Mouse (Mus musculus) E14TG2a.4 (cell line): ENCODE measurements around the gene Arhgap33.
A peak's percentile ranks its signal among the peaks of the same experiment; 100 is the strongest.

Experiments used
- H3K27me3 ChIP-seq: 2 replicates; pipeline ENCODE4 v1.6.1; 2014; ENCODE audit warnings: low read length, control low read depth; ENCODE audit not compliant: insufficient read depth
- H3K36me3 ChIP-seq: 2 replicates; pipeline ENCODE4 v1.6.1; 2014; ENCODE audit warnings: low read length, control low read depth; ENCODE audit not compliant: insufficient read depth
- H3K4me1 ChIP-seq: replicated peaks from 2 replicates; pipeline ENCODE4 v1.6.1; 2014; ENCODE audit warnings: low read depth, low read length, control low read depth
- H3K4me3 ChIP-seq: replicated peaks from 2 replicates; pipeline ENCODE4 v1.5.1; 2014; ENCODE audit warnings: mild to moderate bottlenecking, low read length
- H3K9me3 ChIP-seq: 2 replicates; pipeline ENCODE4 v1.6.1; 2014; ENCODE audit warnings: low read length, control low read depth
- CTCF ChIP-seq: conservative IDR thresholded peaks from 2 replicates; pipeline ENCODE4 v1.5.1; 2014; ENCODE audit warnings: low read length
- NANOG ChIP-seq: IDR thresholded peaks from 2 replicates; pipeline ENCODE4 v1.6.1; 2014; ENCODE audit warnings: borderline replicate concordance, low read length, mixed read lengths
- POU5F1 ChIP-seq: IDR thresholded peaks from 2 replicates; pipeline ENCODE4 v1.6.1; 2014; ENCODE audit warnings: low read length, borderline replicate concordance

Arhgap33 gene

DNA sequence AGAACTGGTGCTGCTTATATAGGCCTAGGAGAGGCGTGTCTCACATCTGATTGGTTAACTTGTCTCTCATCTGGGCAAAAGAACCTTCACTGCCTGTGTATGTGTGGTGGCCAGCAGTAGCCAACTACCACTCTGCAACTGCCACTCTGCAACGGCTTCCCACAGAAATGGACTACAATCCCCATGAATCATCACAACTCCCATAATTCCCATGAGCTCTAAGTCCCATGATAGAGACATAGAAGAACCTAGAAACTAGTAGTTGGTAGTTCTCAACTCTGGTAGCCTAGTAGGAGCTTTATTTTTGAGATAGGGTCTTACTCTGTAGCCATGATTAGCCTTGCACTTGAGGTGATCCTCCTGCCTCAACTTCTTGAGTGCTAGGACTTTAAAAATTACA lies 15.0 kb upstream of the Arhgap33 start:
- TF ChIP-seq POU5F1 (no peak), NANOG (no peak), CTCF (no peak)
- H3K36me3 ChIP-seq, result peaks cover 43% of the 10 kb centered on the region
- H3K9me3 ChIP-seq, result no peaks in the 10 kb centered on the region
- peaks cover 34% of the 10 kb centered on the region for H3K4me1 ChIP-seq
- no peak overlapping the region for H3K4me3 ChIP-seq
- no peaks in the 10 kb centered on the region for H3K27me3 ChIP-seq

DNA sequence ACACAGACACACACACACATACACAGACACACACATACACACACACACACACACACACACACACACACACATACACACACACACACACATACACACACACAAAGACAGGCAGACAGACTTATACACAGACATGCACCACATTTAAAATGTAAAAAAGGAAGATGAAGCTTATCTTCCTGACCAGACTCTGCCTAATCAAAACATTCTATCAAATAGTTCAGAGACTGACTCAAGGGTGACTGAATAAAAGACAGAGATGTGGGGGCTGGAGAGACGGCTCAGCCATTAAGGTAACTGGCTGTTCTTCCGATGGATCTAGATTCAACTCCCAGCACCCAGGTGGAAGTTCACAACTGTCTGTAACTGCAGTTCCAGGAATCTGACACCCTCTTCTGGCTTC lies 9.5 kb upstream of the Arhgap33 start:
- TF ChIP-seq CTCF, result no peak
- no peak for TF ChIP-seq POU5F1
- peaks cover 59% of the 10 kb centered on the region for H3K36me3 ChIP-seq
- peaks cover 43% of the 10 kb centered on the region for H3K4me1 ChIP-seq
- H3K9me3 ChIP-seq, result no peaks in the 10 kb centered on the region
- no peaks in the 10 kb centered on the region for H3K27me3 ChIP-seq
- no peak overlapping the region for H3K4me3 ChIP-seq

DNA sequence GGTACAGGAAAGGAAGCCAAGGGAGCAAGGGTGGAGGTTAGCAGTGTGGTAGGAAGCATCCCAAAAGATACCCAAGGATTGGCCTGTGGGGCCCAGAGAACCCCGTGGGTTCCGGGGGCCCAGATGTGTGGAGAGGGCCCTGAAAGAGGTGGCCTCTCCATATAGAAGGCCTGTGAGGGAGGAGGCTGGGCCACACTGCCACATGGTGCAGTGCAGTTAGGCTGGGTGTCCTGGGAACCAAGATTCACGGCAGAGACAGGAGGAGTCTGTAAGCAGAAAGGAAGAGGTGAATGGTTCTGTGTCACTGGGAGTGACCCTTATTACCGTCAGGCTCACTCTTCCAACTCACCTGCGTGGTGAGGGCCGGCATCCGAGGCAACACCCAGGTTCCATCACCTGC lies 5.7 kb upstream of the Arhgap33 start:
- no peak for TF ChIP-seq POU5F1
- no peak for TF ChIP-seq CTCF
- TF ChIP-seq NANOG, result no peak

GRCm38 (mm10) chr7:30533941-30534632 lies 773 bp downstream of the Arhgap33 start:
- H3K4me1 ChIP-seq, result peaks cover 25% of the 10 kb centered on the region
- H3K9me3 ChIP-seq, result peaks cover 14% of the 10 kb centered on the region
- TF ChIP-seq CTCF, result no peak
- peaks cover 61% of the 10 kb centered on the region for H3K27me3 ChIP-seq
- peaks cover 20% of the 10 kb centered on the region for H3K36me3 ChIP-seq
- peak overlapping the region; percentile 85 for H3K4me3 ChIP-seq

More for the DNA sequence above, 5.7 kb upstream of the Arhgap33 start:
- H3K4me3 ChIP-seq, result peak overlapping the region; percentile 68
- H3K36me3 ChIP-seq, result peaks cover 43% of the 10 kb centered on the region
- H3K4me1 ChIP-seq, result peaks cover 49% of the 10 kb centered on the region
- peaks cover 11% of the 10 kb centered on the region for H3K27me3 ChIP-seq
- no peaks in the 10 kb centered on the region for H3K9me3 ChIP-seq

DNA sequence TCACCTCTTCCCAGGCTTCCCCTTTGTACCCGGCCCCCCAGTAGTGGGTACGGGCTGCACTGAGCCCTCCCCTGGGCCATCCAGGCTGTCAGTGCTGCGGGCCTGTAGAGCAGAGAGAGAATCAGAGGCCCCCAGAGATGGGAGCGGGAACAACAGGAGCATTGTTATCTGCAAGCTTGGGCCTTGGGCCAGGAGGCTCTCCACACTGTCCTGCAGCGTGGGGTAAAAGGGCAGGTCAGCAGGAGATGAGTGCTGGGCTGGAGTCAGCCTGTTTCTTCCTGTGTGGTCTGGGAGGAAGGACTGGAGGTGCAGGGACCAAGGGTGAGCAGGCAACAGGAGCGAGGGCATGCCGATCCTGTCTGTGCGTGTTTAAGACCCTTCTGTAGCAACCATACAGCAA lies 1.9 kb downstream of the Arhgap33 start:
- H3K4me3 ChIP-seq, result no peak overlapping the region
- H3K36me3 ChIP-seq, result peaks cover 12% of the 10 kb centered on the region
- H3K27me3 ChIP-seq, result peaks cover 66% of the 10 kb centered on the region
- peaks cover 14% of the 10 kb centered on the region for H3K9me3 ChIP-seq
- TF ChIP-seq NANOG (no peak), POU5F1 (no peak), CTCF (no peak)
- H3K4me1 ChIP-seq, result peaks cover 34% of the 10 kb centered on the region

DNA sequence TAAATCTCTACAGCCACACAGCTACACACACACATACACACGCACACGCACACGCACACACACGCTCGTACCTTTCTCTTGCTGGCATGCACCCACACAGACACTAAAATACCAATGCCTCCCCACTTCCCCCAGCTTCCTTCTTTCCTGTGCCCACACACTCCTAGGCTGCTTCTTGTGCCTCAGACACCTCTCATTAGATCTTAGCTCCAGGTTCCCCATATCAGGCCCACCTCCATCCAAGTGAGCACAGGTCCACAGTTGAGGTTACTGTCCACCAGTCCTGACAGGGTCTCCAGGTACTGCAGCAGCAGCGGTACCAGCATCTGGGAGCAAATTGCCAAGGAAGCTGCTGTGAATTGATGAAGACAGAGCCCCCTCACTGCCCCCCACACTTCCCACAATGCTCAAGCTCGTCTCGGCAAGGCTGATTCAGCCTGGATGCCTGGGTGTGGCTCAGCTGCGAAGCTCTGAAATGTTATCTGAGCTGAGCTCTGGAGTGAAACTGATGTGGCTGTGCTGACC lies 3.5 kb downstream of the Arhgap33 start:
- Histone ChIP-seq H3K4me3 (no peak overlapping the region), H3K4me1 (peaks cover 47% of the 10 kb centered on the region), H3K36me3 (peaks cover 10% of the 10 kb centered on the region), H3K9me3 (peaks cover 14% of the 10 kb centered on the region), H3K27me3 (peaks cover 78% of the 10 kb centered on the region)
- TF ChIP-seq NANOG (no peak), POU5F1 (no peak), CTCF (no peak)

DNA sequence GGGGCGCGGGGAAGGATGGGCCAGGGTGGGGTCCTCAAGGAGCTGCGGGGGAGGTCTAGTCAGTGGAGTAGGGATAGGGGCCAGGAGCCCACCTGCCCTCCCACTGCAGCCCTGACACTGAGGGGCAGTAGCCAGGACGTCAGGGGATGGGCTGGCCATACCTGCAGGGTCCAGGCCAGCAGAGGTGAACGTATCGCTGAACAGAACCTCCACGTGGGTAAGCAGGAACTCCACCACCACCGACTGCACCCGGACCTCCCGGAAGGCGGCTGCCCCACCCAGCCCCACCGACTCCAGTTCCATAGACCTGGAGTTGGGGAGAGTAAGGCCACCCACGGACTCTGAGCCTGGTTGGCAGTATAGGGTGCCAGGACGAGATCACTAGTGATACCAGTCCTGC lies 7.9 kb downstream of the Arhgap33 start:
- no peaks in the 10 kb centered on the region for H3K9me3 ChIP-seq
- H3K4me1 ChIP-seq, result peaks cover 55% of the 10 kb centered on the region
- H3K4me3 ChIP-seq, result peak overlapping the region; percentile 70
- no peak for TF ChIP-seq NANOG
- TF ChIP-seq CTCF, result no peak
- TF ChIP-seq POU5F1, result no peak
- peaks cover 83% of the 10 kb centered on the region for H3K27me3 ChIP-seq
- H3K36me3 ChIP-seq, result peaks cover 5% of the 10 kb centered on the region

DNA sequence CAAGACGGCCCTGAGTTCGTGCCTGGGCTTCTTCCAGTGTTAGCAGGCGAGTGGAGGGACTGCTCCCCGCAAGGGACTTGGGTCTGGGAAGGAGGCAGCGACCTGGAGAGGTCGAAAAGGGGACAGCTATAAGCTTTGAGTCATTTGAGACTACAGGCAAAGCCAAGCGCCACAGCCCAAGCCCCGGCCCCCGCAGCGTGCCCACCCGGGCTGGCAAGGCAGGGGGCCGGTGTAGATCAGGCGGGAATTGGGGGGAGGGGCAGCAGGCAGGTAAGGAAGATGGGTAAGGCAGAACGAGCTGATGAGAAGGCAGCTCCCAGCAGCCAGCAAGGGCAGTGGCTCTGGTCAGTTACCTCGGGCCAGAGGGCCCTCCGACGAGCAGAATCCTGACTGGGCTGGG lies 8.5 kb downstream of the Arhgap33 start:
- peaks cover 55% of the 10 kb centered on the region for H3K4me1 ChIP-seq
- peaks cover 4% of the 10 kb centered on the region for H3K36me3 ChIP-seq
- peaks cover 83% of the 10 kb centered on the region for H3K27me3 ChIP-seq
- H3K9me3 ChIP-seq, result no peaks in the 10 kb centered on the region
- H3K4me3 ChIP-seq, result peak overlapping the region; percentile 70
- TF ChIP-seq CTCF, result no peak
- TF ChIP-seq POU5F1, result no peak
- no peak for TF ChIP-seq NANOG

DNA sequence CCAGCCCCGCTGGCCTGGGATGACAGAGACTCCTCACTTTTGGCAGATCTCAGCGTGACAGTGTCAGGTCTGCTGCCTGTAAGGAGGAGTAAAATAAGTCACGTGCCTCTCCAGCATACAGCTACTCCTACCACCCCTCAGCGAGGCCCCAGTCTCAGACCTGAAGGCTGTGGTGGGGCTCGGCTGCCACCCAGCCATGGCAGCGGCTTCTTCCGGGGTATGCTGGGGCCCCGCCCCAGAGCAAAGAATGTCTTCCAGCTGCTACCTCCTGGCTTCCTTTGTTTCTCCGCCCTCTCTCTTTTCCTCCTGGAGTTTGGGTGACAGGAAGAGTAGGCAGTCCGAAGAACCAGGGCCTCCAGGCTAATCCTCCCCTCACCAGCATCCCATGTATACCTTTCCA lies 8.9 kb downstream of the Arhgap33 start:
- Histone ChIP-seq H3K9me3 (no peaks in the 10 kb centered on the region), H3K4me1 (peaks cover 55% of the 10 kb centered on the region), H3K27me3 (peaks cover 85% of the 10 kb centered on the region), H3K36me3 (peaks cover 4% of the 10 kb centered on the region), H3K4me3 (peak overlapping the region; percentile 70)
- no peak for TF ChIP-seq CTCF
